Mouse (Mus musculus) retina, embryonic 14.5 days (tissue): ENCODE data around the gene Cul5.

Experiments
- DNase-seq: peaks from one replicate; pipeline ENCODE4 v3.0.0-alpha.2; 2015; ENCODE audit warnings: low spot score

The Cul5 gene

GRCm38 (mm10) chr9:53669680-53670219, at the start of gene Cul5:
Gene Cul5 (minus strand): TSS chr9:53670014.
- peak; percentile 48 for DNase-seq

GRCm38 (mm10) chr9:53705992-53706696, 36.3 kb upstream of the Cul5 start, which contains the start of gene Rab39:
Gene Rab39 (minus strand): TSS chr9:53706232.
- DNase-seq, result peak; percentile 92

GRCm38 (mm10) chr9:53705491-53705991, 35.7 kb upstream of the Cul5 start:
- DNase-seq, result no peak

GRCm38 (mm10) chr9:53702991-53703390, 33.2 kb upstream of the Cul5 start:
- DNase-seq, result no peak

- DNase-seq, result no peak
Measured at GRCm38 (mm10) chr9:53700496-53700895, 30.7 kb upstream of the Cul5 start.

GRCm38 (mm10) chr9:53695846-53696245, 26.0 kb upstream of the Cul5 start:
- DNase-seq, result no peak

GRCm38 (mm10) chr9:53693718-53694117, 23.9 kb upstream of the Cul5 start:
- no peak for DNase-seq

GRCm38 (mm10) chr9:53691745-53692670, 22.2 kb upstream of the Cul5 start:
- peak; percentile 15 for DNase-seq

- DNase-seq, result no peak
Measured at GRCm38 (mm10) chr9:53680851-53681250, 11.0 kb upstream of the Cul5 start.

GRCm38 (mm10) chr9:53676921-53677320, 7.1 kb upstream of the Cul5 start:
- no peak for DNase-seq

- DNase-seq, result peak; percentile 85
Measured at GRCm38 (mm10) chr9:53673571-53673970, 3.8 kb upstream of the Cul5 start.

GRCm38 (mm10) chr9:53667020-53667669, 2.7 kb downstream of the Cul5 start:
- DNase-seq, result peak; percentile 92

- no peak for DNase-seq
Measured at GRCm38 (mm10) chr9:53666665-53667019, 3.2 kb downstream of the Cul5 start.

GRCm38 (mm10) chr9:53665428-53665827, 4.4 kb downstream of the Cul5 start:
- DNase-seq, result no peak

- no peak for DNase-seq
Measured at GRCm38 (mm10) chr9:53664819-53665218, 5.0 kb downstream of the Cul5 start.

- DNase-seq, result no peak
Measured at GRCm38 (mm10) chr9:53634796-53635195, 35.0 kb downstream of the Cul5 start.

- DNase-seq, result no peak
Measured at GRCm38 (mm10) chr9:53615246-53615645, 54.6 kb downstream of the Cul5 start.

GRCm38 (mm10) chr9:53614286-53614685, 55.5 kb downstream of the Cul5 start:
- no peak for DNase-seq

- DNase-seq, result peak; percentile 89
Measured at GRCm38 (mm10) chr9:53609968-53610781, 59.6 kb downstream of the Cul5 start, which contains the start of gene Acat1. Gene Acat1 (minus strand): TSS chr9:53610382.

- DNase-seq, result no peak
Measured at GRCm38 (mm10) chr9:53609306-53609967, 60.4 kb downstream of the Cul5 start.

GRCm38 (mm10) chr9:53607816-53608215, 62.0 kb downstream of the Cul5 start:
- no peak for DNase-seq
